Mouse (Mus musculus) hindbrain, embryonic 15.5 days (tissue): ENCODE results near the gene Jarid2. TPM values are rescaled to one million over a fixed set of nuclear protein-coding genes. Genes with fewer than 3 reads are reported as not detected.

Source experiments
- ATAC-seq: fragments of 200-750 bp; cut with Nextera tagmentation; 2 replicates; pipeline ENCODE4 v1.8.0; 2017; ENCODE audit warnings: low read depth, moderate number of reproducible peaks, moderate TSS enrichment; ENCODE audit not compliant: low FRiP score
- H3K27ac ChIP-seq: fragments of 300-500 bp; sonication (generic); replicated peaks from 2 replicates; pipeline ENCODE4 v1.5.1; 2015; ENCODE audit warnings: mild to moderate bottlenecking, inconsistent platforms
- H3K27me3 ChIP-seq: fragments of 300-500 bp; sonication (generic); 2 replicates; pipeline ENCODE4 v1.6.1; 2015; ENCODE audit warnings: control low read depth, inconsistent platforms
- H3K36me3 ChIP-seq: fragments of 300-500 bp; sonication (generic); 2 replicates; pipeline ENCODE4 v1.6.1; 2015; ENCODE audit warnings: control low read depth, inconsistent platforms
- H3K4me1 ChIP-seq: fragments of 300-500 bp; sonication (generic); replicated peaks from 2 replicates; pipeline ENCODE4 v1.6.1; 2015; ENCODE audit warnings: control low read depth, inconsistent platforms
- H3K4me2 ChIP-seq: fragments of 300-500 bp; sonication (generic); 2 replicates; pipeline ENCODE4 v1.6.1; 2015; ENCODE audit warnings: moderate library complexity, mild to moderate bottlenecking, inconsistent platforms
- H3K4me3 ChIP-seq: fragments of 300-500 bp; sonication (generic); 2 replicates; pipeline ENCODE4 v1.5.1; 2015; ENCODE audit warnings: mild to moderate bottlenecking, inconsistent platforms
- H3K9ac ChIP-seq: fragments of 300-500 bp; sonication (generic); 2 replicates; pipeline ENCODE4 v1.6.1; 2015; ENCODE audit warnings: inconsistent platforms
- H3K9me3 ChIP-seq: fragments of 300-500 bp; sonication (generic); 2 replicates; pipeline ENCODE4 v1.6.1; 2016; ENCODE audit warnings: control low read depth, inconsistent platforms
- WGBS: fragments of 180-500 bp; shearing (Covaris S2); methylation state at CpG from one replicate; pipeline ENCODE4 v1.1.7; 2015; 5-methylcytosine and 5-hydroxymethylcytosine counted together
- polyA plus RNA-seq: library from polyadenylated mRNA; unstranded; fragments of >200 nt; fragmentation: Nextera tagmentation; extraction: Ambion mirVana; gene quantifications from 2 replicates; pipeline ENCODE4 v1.2.1, GENCODE M21; 2015

Jarid2 gene
- polyA plus RNA-seq = 34.7 and 38.3 TPM in 2 replicates

GRCm38 (mm10) chr13:44729424-44729971, at the start of gene Jarid2:
TSS of gene Jarid2 (plus strand) at chr13:44729474.
- H3K4me1 ChIP-seq = peaks cover 17% of the 10 kb centered on the region
- no peak for ATAC-seq
- 1% methylated on average over 31 of the region's 31 CpGs for WGBS
- no peaks in the 10 kb centered on the region for H3K36me3 ChIP-seq
- H3K9ac ChIP-seq = peak within 1 kb of the TSS; percentile 77
- no peaks in the 10 kb centered on the region for H3K9me3 ChIP-seq
- peak within 1 kb of the TSS; percentile 100 for H3K27ac ChIP-seq
- peak within 1 kb of the TSS; percentile 91 for H3K4me2 ChIP-seq
- peak within 1 kb of the TSS; percentile 93 for H3K4me3 ChIP-seq
- no peaks in the 10 kb centered on the region for H3K27me3 ChIP-seq

DNA sequence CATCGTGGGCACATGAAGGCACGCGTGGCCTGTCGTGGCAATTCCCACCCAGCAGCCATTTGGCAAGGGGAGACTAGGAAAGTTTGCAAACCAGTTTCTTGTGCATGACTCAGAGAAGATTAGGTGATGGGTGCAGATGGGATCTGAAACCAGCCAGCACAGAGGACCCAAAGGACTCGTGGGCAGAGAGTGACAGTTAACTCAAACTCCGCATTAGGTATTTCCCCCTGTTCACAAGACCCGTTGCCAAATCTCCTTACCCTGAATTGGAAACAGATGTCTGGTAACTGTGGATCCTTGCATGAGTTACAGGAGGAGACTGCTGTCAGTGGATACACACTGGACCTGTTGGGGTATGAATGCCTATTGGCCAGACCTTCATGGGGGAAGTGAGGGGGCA, 48.2 kb upstream of the Jarid2 start:
- H3K9ac ChIP-seq = no peak overlapping the region
- 83% methylated on average over 7 of the region's 7 CpGs for WGBS
- ATAC-seq = no peak
- H3K36me3 ChIP-seq = no peaks in the 10 kb centered on the region
- no peaks in the 10 kb centered on the region for H3K27me3 ChIP-seq
- no peak overlapping the region for H3K27ac ChIP-seq
- H3K4me1 ChIP-seq = no peaks in the 10 kb centered on the region
- no peak overlapping the region for H3K4me2 ChIP-seq
- no peaks in the 10 kb centered on the region for H3K9me3 ChIP-seq
- H3K4me3 ChIP-seq = no peak overlapping the region

- Histone ChIP-seq H3K9ac (no peak overlapping the region), H3K9me3 (no peaks in the 10 kb centered on the region), H3K4me2 (no peak overlapping the region), H3K27me3 (no peaks in the 10 kb centered on the region), H3K27ac (no peak overlapping the region), H3K36me3 (no peaks in the 10 kb centered on the region), H3K4me3 (no peak overlapping the region), H3K4me1 (no peaks in the 10 kb centered on the region)
- WGBS = 64% methylated on average over 3 of the region's 3 CpGs
- ATAC-seq = no peak
These were observed 41.1 kb upstream of the Jarid2 start for GRCm38 (mm10) chr13:44688140-44688539.

DNA sequence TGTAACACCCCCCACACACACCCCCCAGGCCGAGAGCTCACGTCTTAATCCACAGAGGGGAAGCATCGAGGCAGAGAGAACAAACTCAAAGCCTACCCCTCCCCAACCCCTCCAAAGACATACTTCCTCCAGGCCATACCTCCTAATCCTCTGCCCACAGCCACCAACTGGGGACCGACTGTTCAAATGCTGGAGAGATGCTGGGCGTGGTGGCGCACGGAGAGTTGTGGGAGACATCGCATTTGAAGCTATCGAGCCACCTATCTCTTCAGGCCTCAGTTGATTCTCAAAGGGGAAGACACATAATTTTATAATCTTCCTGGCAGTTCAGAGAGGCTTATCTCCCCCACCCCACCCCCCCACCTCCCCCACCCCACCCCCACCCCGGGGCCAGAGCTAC, 31.6 kb upstream of the Jarid2 start:
- Histone ChIP-seq H3K4me2 (no peak overlapping the region), H3K27ac (no peak overlapping the region), H3K27me3 (0 out of 2 replicates have a peak, but pooled peaks cover 3% of the 10 kb centered on the region), H3K9me3 (no peaks in the 10 kb centered on the region), H3K4me1 (0 out of 2 replicates have a peak, but pooled peaks cover 4% of the 10 kb centered on the region), H3K4me3 (no peak overlapping the region), H3K36me3 (no peaks in the 10 kb centered on the region), H3K9ac (no peak overlapping the region)
- WGBS = 83% methylated on average over 10 of the region's 10 CpGs
- ATAC-seq = no peak

- 0 out of 2 replicates have a peak, but pooled peaks cover 6% of the 10 kb centered on the region for H3K4me1 ChIP-seq
- no peak overlapping the region for H3K9ac ChIP-seq
- no peak for ATAC-seq
- H3K36me3 ChIP-seq = no peaks in the 10 kb centered on the region
- no peak overlapping the region for H3K4me2 ChIP-seq
- H3K4me3 ChIP-seq = no peak overlapping the region
- H3K9me3 ChIP-seq = no peaks in the 10 kb centered on the region
- 88% methylated on average over 15 of the region's 15 CpGs for WGBS
- no peak overlapping the region for H3K27ac ChIP-seq
- H3K27me3 ChIP-seq = no peaks in the 10 kb centered on the region
These were observed 25.1 kb upstream of the Jarid2 start for GRCm38 (mm10) chr13:44704036-44704801.

DNA sequence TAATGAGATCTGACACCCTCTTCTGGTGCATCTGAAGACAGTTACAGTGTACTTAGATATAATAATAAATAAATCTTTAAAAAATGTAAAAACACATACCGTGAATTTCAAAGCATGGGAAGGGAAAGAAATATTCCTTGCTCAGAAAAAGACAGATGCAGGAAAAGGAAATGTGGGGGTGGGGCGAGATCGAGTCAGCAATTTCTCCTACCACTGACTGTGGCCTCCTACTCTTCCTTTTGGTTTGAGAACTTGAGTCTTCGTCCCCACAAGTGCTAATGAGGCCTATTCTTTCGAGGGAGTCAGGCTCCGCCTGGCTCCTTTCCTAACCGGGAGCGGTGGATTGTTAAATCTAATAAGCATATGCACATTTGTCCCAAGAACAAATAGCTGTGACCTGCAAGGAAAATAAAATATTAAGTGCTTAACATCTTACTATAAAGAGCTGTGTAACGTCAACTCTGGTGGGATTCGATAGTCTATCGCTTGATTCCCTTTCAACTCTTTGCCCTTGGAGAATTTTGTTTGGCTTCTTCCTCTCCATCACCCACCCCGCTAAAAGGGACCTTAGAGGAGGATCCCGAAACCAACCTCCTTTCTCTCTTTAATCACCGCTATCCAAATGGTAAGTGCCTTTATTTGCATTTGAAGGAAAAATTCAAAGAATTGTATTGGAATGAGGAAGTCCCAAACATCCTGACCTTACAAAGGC, 24.1 kb upstream of the Jarid2 start:
- WGBS = 29% methylated on average over 14 of the region's 14 CpGs
- no peak for ATAC-seq

GRCm38 (mm10) chr13:44705743-44706044, 23.6 kb upstream of the Jarid2 start:
- 47% methylated on average over 7 of the region's 7 CpGs for WGBS
- 0 out of 2 replicates have a peak, but pooled peaks cover 6% of the 10 kb centered on the region for H3K4me1 ChIP-seq
- H3K27me3 ChIP-seq = no peaks in the 10 kb centered on the region
- H3K4me2 ChIP-seq = no peak overlapping the region
- no peaks in the 10 kb centered on the region for H3K36me3 ChIP-seq
- no peaks in the 10 kb centered on the region for H3K9me3 ChIP-seq
- no peak overlapping the region for H3K27ac ChIP-seq
- H3K9ac ChIP-seq = no peak overlapping the region
- no peak overlapping the region for H3K4me3 ChIP-seq
- ATAC-seq = no peak

More for the DNA sequence above, 24.1 kb upstream of the Jarid2 start:
- Histone ChIP-seq H3K9ac (no peak overlapping the region), H3K4me2 (no peak overlapping the region), H3K4me3 (no peak overlapping the region), H3K36me3 (no peaks in the 10 kb centered on the region), H3K9me3 (no peaks in the 10 kb centered on the region), H3K4me1 (0 out of 2 replicates have a peak, but pooled peaks cover 6% of the 10 kb centered on the region), H3K27me3 (no peaks in the 10 kb centered on the region), H3K27ac (no peak overlapping the region)

GRCm38 (mm10) chr13:44706206-44706915, 22.9 kb upstream of the Jarid2 start:
- no peak for ATAC-seq
- Histone ChIP-seq H3K4me2 (no peak overlapping the region), H3K4me1 (0 out of 2 replicates have a peak, but pooled peaks cover 6% of the 10 kb centered on the region), H3K27me3 (no peaks in the 10 kb centered on the region), H3K9me3 (no peaks in the 10 kb centered on the region), H3K27ac (no peak overlapping the region), H3K9ac (no peak overlapping the region), H3K36me3 (no peaks in the 10 kb centered on the region), H3K4me3 (no peak overlapping the region)
- 71% methylated on average over 10 of the region's 10 CpGs for WGBS

- 40% methylated on average over 5 of the region's 5 CpGs for WGBS
- H3K4me1 ChIP-seq = 0 out of 2 replicates have a peak, but pooled peaks cover 3% of the 10 kb centered on the region
These were observed 22.1 kb upstream of the Jarid2 start for GRCm38 (mm10) chr13:44707176-44707575.

DNA sequence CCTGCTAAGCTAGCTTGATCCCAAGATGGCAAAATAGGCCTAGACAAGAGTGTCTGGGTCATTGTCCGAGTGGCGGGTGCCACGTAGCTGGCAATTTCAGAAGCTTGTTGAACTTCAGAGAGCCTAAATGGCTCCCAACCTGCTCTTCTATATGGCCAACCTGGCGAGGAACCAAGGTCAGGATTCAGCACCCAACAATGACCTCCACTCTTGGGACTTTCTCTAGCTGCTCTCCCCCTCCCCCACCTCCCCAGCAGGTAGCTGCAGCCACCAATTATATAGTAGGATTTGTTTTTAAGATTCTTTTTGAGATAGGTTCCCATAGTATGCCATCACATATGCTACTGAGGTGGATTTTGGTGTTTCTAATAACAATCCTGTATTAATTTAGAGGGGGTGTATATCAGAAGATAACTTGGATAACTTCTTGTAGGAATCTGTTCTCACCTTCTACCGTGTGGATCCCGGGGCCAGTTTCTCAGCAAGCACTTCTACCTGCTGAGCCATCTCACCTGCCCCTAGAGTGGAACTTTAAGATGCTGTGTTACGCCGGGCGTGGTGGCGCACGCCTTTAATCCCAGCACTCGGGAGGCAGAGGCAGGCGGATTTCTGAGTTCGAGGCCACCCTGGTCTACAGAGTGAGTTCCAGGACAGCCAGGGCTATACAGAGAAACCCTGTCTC, 20.8 kb upstream of the Jarid2 start:
- 0 out of 2 replicates have a peak, but pooled peaks cover 3% of the 10 kb centered on the region for H3K4me1 ChIP-seq
- H3K9me3 ChIP-seq = no peaks in the 10 kb centered on the region
- no peaks in the 10 kb centered on the region for H3K36me3 ChIP-seq
- no peak overlapping the region for H3K27ac ChIP-seq
- no peaks in the 10 kb centered on the region for H3K27me3 ChIP-seq
- no peak overlapping the region for H3K4me3 ChIP-seq
- no peak overlapping the region for H3K4me2 ChIP-seq
- no peak for ATAC-seq
- H3K9ac ChIP-seq = no peak overlapping the region
- 97% methylated on average over 14 of the region's 14 CpGs for WGBS

More at GRCm38 (mm10) chr13:44707176-44707575, 22.1 kb upstream of the Jarid2 start:
- no peak overlapping the region for H3K4me2 ChIP-seq
- H3K27me3 ChIP-seq = no peaks in the 10 kb centered on the region
- no peaks in the 10 kb centered on the region for H3K9me3 ChIP-seq
- H3K27ac ChIP-seq = no peak overlapping the region
- no peak for ATAC-seq
- H3K4me3 ChIP-seq = no peak overlapping the region
- no peaks in the 10 kb centered on the region for H3K36me3 ChIP-seq
- H3K9ac ChIP-seq = no peak overlapping the region

GRCm38 (mm10) chr13:44709747-44710480, 19.4 kb upstream of the Jarid2 start:
- H3K27ac ChIP-seq = no peak overlapping the region
- WGBS = 73% methylated on average over 8 of the region's 8 CpGs
- no peaks in the 10 kb centered on the region for H3K9me3 ChIP-seq
- H3K9ac ChIP-seq = no peak overlapping the region
- no peak overlapping the region for H3K4me3 ChIP-seq
- H3K36me3 ChIP-seq = no peaks in the 10 kb centered on the region
- no peak overlapping the region for H3K4me2 ChIP-seq
- no peaks in the 10 kb centered on the region for H3K27me3 ChIP-seq
- ATAC-seq = no peak
- 0 out of 2 replicates have a peak, but pooled peaks cover 3% of the 10 kb centered on the region for H3K4me1 ChIP-seq
